8 mouse cellular contexts compared by ENCODE assay signal in the genomic region with DNA sequence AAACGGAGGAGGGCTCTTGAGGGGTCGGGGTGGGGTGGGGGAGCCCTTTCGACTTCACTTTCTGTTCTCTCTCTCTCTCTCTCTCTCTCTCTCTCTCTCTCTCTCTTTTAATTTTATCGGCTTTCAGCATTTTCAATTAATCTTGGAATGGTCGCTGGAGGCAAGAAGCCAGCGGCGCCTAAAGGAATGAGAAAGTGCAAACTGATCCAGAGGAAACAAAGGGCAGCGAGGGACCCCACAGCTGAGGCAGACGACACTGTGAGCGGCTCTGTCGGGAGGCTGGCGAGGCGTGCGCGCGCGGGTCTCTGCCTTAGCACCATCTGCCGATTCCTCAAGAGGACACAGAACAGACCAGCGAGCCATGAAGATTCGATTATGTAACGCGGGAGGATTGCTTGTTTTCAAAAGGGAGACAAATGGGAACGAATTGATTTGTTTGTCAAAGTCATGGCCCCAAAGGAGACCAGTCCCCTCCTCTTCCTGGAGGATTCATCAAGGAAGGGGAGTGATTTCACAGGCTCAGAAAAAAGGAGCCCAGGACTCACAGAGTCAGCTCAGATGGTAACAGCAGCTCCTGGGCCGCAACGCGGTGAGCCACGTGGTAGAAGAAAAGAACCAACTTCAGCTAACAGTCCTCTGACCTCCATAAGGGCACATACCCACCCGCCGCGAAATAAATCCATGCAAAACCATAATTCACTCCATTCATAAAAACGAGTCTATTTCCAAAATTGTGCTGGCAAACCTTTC. TPM values are rescaled to one million over a fixed set of nuclear protein-coding genes. Genes with fewer than 3 reads are reported as not detected.
DNase-seq lines count a peak whose midpoint lies in the region; ATAC-seq and TF ChIP-seq lines count a peak whose summit lies in the region.

No protein-coding gene starts in this region.

- H3K9me3 ChIP-seq in megakaryocyte, embryonic 14.5 days, result no peaks in the 10 kb centered on the region
- H3K9me3 ChIP-seq in embryonic facial prominence, embryonic 11.5 days (replicated peaks; ENCODE audit: control insufficient read depth, low read length), result no peaks in the 10 kb centered on the region
- H3K9me3 ChIP-seq in heart, embryonic 15.5 days (replicated peaks), result no peaks in the 10 kb centered on the region

- H3K36me3 ChIP-seq in megakaryocyte, embryonic 14.5 days (replicated peaks; ENCODE audit: low read length), result no peaks in the 10 kb centered on the region
- no peaks in the 10 kb centered on the region for H3K36me3 ChIP-seq in embryonic facial prominence, embryonic 11.5 days (replicated peaks; ENCODE audit: control insufficient read depth, insufficient read depth, low read depth, low read length)
- no peaks in the 10 kb centered on the region for H3K36me3 ChIP-seq in heart, embryonic 15.5 days
- H3K36me3 ChIP-seq in small intestine, adult 2 months (ENCODE audit: control insufficient read depth, insufficient read depth, low read length), result no peaks in the 10 kb centered on the region

- TF ChIP-seq POLR2A in small intestine, adult 2 months (IDR thresholded peaks at IDR 0.05; ENCODE audit: low read depth, low read length), result no peak

- peak; percentile 71 for DNase-seq in embryonic facial prominence, embryonic 11.5 days (ENCODE audit: low spot score)
- DNase-seq in kidney, postnatal 14 days, result peak; percentile 44
- peak; percentile 10 for DNase-seq in lung, postnatal 25 days (ENCODE audit: low spot score)
- DNase-seq in thymus, postnatal 36 days, result no peak

- TF ChIP-seq CTCF in small intestine, adult 2 months (IDR thresholded peaks at IDR 0.05; ENCODE audit: extremely low read depth, insufficient read length, insufficient replicate concordance, low read depth, low read length), result no peak

- peak overlapping the region; percentile 88 for H3K4me3 ChIP-seq in megakaryocyte, embryonic 14.5 days (replicated peaks)
- peak overlapping the region; percentile 14 for H3K4me3 ChIP-seq in embryonic facial prominence, embryonic 11.5 days (ENCODE audit: low read depth, low read length)
- H3K4me3 ChIP-seq in heart, embryonic 15.5 days, result peak overlapping the region; percentile 43
- peak overlapping the region; percentile 41 for H3K4me3 ChIP-seq in small intestine, adult 2 months (ENCODE audit: low read depth, low read length)

- WGBS in embryonic facial prominence, embryonic 11.5 days, result 5% methylated on average over 31 of the region's 31 CpGs
- 4% methylated on average over 31 of the region's 31 CpGs for WGBS in heart, embryonic 15.5 days
- WGBS in small intestine, adult 2 months, result 8% methylated on average over 31 of the region's 31 CpGs

- peak overlapping the region; percentile 51 for H3K9ac ChIP-seq in embryonic facial prominence, embryonic 11.5 days (replicated peaks; ENCODE audit: low read length)
- 0 out of 2 replicates have a peak overlapping the region, but pooled peaks have one; percentile 33 for H3K9ac ChIP-seq in heart, embryonic 15.5 days

- H3K4me2 ChIP-seq in embryonic facial prominence, embryonic 11.5 days (ENCODE audit: low read depth, low read length), result peak overlapping the region; percentile 46
- peak overlapping the region; percentile 73 for H3K4me2 ChIP-seq in heart, embryonic 15.5 days

- no peak overlapping the region for H3K27ac ChIP-seq in embryonic facial prominence, embryonic 11.5 days (replicated peaks; ENCODE audit: low read depth, low read length)
- H3K27ac ChIP-seq in heart, embryonic 15.5 days, result 0 out of 2 replicates have a peak overlapping the region, but pooled peaks have one; percentile 24
- H3K27ac ChIP-seq in small intestine, adult 2 months (ENCODE audit: insufficient read depth, low read depth, low read length), result no peak overlapping the region

- ATAC-seq in megakaryocyte, adult 5-6 weeks (ENCODE audit: poor library complexity, severe bottlenecking), result no peak
- peak; percentile 84 for ATAC-seq in embryonic facial prominence, embryonic 11.5 days (replicated peaks; ENCODE audit: insufficient number of reproducible peaks, low FRiP score, low TSS enrichment, low read depth)
- no peak for ATAC-seq in heart, embryonic 15.5 days (replicated peaks; ENCODE audit: insufficient number of reproducible peaks, insufficient read depth, low FRiP score, low read depth)

- H3K4me1 ChIP-seq in megakaryocyte, embryonic 14.5 days, result peaks cover 29% of the 10 kb centered on the region
- peaks cover 3% of the 10 kb centered on the region; the same call in 1 of the 2 replicates for H3K4me1 ChIP-seq in embryonic facial prominence, embryonic 11.5 days (ENCODE audit: control insufficient read depth, insufficient read depth, low read length)
- H3K4me1 ChIP-seq in heart, embryonic 15.5 days (replicated peaks), result peaks cover 16% of the 10 kb centered on the region
- no peaks in the 10 kb centered on the region; the same call in 1 of the 2 replicates for H3K4me1 ChIP-seq in small intestine, adult 2 months (ENCODE audit: control insufficient read depth, insufficient read depth, insufficient read length, low read length)

- peaks cover 59% of the 10 kb centered on the region for H3K27me3 ChIP-seq in megakaryocyte, embryonic 14.5 days (replicated peaks)
- H3K27me3 ChIP-seq in embryonic facial prominence, embryonic 11.5 days (ENCODE audit: control insufficient read depth, insufficient read depth, low read length), result no peaks in the 10 kb centered on the region
- H3K27me3 ChIP-seq in heart, embryonic 15.5 days, result peaks cover 35% of the 10 kb centered on the region
- H3K27me3 ChIP-seq in small intestine, adult 2 months (ENCODE audit: control insufficient read depth, insufficient read depth, low read length), result peaks cover 30% of the 10 kb centered on the region

RNA-seq across cellular contexts. Expression of a gene that starts 10.6 kb away (rescaled TPM):
- polyA plus RNA-seq in megakaryocyte, embryonic 14.5 days (2012; ENCODE audit: insufficient read depth, low replicate concordance), result 1.7 TPM in 1 of 2 replicates, not detected in the other
- total RNA-seq in megakaryocyte, adult 5-6 weeks (2015), result not detected in 2 replicates
- not detected in 2 replicates for total RNA-seq in megakaryocyte, adult 5-6 weeks (2017)
- 2.4 and 2.7 TPM in 2 replicates for polyA plus RNA-seq in embryonic facial prominence, embryonic 11.5 days (2014; fragmentation: Nextera tagmentation; extraction: Ambion mirVana)
- polyA plus RNA-seq in heart, embryonic 15.5 days (2015; fragmentation: Nextera tagmentation; extraction: Ambion mirVana), result 0.96 and 1.2 TPM in 2 replicates
- 0.89 and 1.0 TPM in 2 replicates for polyA plus RNA-seq in small intestine, adult 2 months (2012; rRNA removed)

RNA-seq across cellular contexts. Expression of a gene that starts 30.9 kb away (rescaled TPM):
- 51.5 and 56.1 TPM in 2 replicates for polyA plus RNA-seq in megakaryocyte, embryonic 14.5 days (2012; ENCODE audit: insufficient read depth, low replicate concordance)
- 61.7 and 74.6 TPM in 2 replicates for total RNA-seq in megakaryocyte, adult 5-6 weeks (2015)
- 30.9 and 81.2 TPM in 2 replicates for total RNA-seq in megakaryocyte, adult 5-6 weeks (2017)
- polyA plus RNA-seq in embryonic facial prominence, embryonic 11.5 days (2014; fragmentation: Nextera tagmentation; extraction: Ambion mirVana), result 101 and 108 TPM in 2 replicates
- polyA plus RNA-seq in heart, embryonic 15.5 days (2015; fragmentation: Nextera tagmentation; extraction: Ambion mirVana), result 56.2 and 60.3 TPM in 2 replicates
- 68.6 and 74.5 TPM in 2 replicates for polyA plus RNA-seq in small intestine, adult 2 months (2012; rRNA removed)

RNA-seq across cellular contexts. Expression of a gene that starts 46.8 kb away (rescaled TPM):
- polyA plus RNA-seq in megakaryocyte, embryonic 14.5 days (2012; ENCODE audit: insufficient read depth, low replicate concordance), result 69.9 and 84.4 TPM in 2 replicates
- 76.4 and 97.7 TPM in 2 replicates for total RNA-seq in megakaryocyte, adult 5-6 weeks (2015)
- total RNA-seq in megakaryocyte, adult 5-6 weeks (2017), result 117 and 118 TPM in 2 replicates
- 36.6 and 37.5 TPM in 2 replicates for polyA plus RNA-seq in embryonic facial prominence, embryonic 11.5 days (2014; fragmentation: Nextera tagmentation; extraction: Ambion mirVana)
- polyA plus RNA-seq in heart, embryonic 15.5 days (2015; fragmentation: Nextera tagmentation; extraction: Ambion mirVana), result 54.4 and 76.7 TPM in 2 replicates
- 56.0 and 78.3 TPM in 2 replicates for polyA plus RNA-seq in small intestine, adult 2 months (2012; rRNA removed)

Comparison
In these comparisons a context has a peak if more than half of its experiments do, and no peak if none do; other contexts are left out.
1. H3K4me3 ChIP-seq: peak in every context shown above with its lines; median percentile 88 in megakaryocyte, embryonic 14.5 days; 43 in heart, embryonic 15.5 days; 41 in small intestine, adult 2 months; 14 in embryonic facial prominence, embryonic 11.5 days.
2. DNase-seq: peak in embryonic facial prominence, embryonic 11.5 days (single experiment), kidney, postnatal 14 days (single experiment) and lung, postnatal 25 days (single experiment); none in thymus, postnatal 36 days (0 of 2).